16 mouse cellular contexts compared by ENCODE assay signal in the genomic region with DNA sequence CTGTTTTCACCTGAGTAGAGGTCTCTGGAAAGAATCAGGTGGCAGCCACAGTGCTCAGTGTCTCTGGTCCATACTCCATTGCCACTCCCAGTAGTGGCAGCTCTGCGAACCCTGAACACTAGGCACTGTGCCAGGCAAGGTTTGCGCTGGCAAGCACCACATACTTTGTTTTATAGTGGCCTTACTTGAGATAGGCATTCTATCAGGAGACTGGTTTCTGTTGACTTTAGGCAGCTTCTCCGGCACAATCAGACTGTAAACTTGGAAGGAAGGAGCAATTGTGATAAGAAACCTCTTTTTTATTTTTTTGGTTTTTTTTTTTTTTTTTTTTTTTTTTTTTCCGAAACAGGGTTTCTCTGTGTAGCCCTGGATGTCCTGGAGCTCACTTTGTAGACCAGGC. TPM values are rescaled to one million over a fixed set of nuclear protein-coding genes. Genes with fewer than 3 reads are reported as not detected.
A peak's percentile ranks its signal among the peaks of the same experiment; 100 is the strongest.
DNase-seq lines count a peak whose midpoint lies in the region; ATAC-seq and TF ChIP-seq lines count a peak whose summit lies in the region.
"Had no signal": no experiment of that assay in that cellular context is flagged by ENCODE, and none has a peak within 500 bp of the region (broad histone marks: within the 10 kb centered on the region; RNA-seq: fewer than 3 reads in every experiment).

No protein-coding gene starts in this region.

- no peak overlapping the region for H3K4me2 ChIP-seq in liver, embryonic 12.5 days
- no peak overlapping the region for H3K4me2 ChIP-seq in intestine, embryonic 16.5 days (ENCODE audit: low read depth, low read length)
- H3K4me2 ChIP-seq: hindbrain, embryonic 14.5 days; neural tube, embryonic 13.5 days had no signal

- no peak overlapping the region for H3K4me3 ChIP-seq in liver, adult 2 months (ENCODE audit: insufficient read depth, low read depth, low read length)
- H3K4me3 ChIP-seq in liver, embryonic 12.5 days = no peak overlapping the region
- H3K4me3 ChIP-seq in intestine, embryonic 16.5 days (ENCODE audit: low read length) = no peak overlapping the region
- H3K4me3 ChIP-seq: layer of hippocampus, adult 2 months; neural tube, embryonic 13.5 days had no signal

- H3K9me3 ChIP-seq in liver, embryonic 12.5 days (replicated peaks) = no peaks in the 10 kb centered on the region
- H3K9me3 ChIP-seq in intestine, embryonic 16.5 days (ENCODE audit: control insufficient read depth, low read length) = no peaks in the 10 kb centered on the region
- H3K9me3 ChIP-seq: neural tube, embryonic 13.5 days had no signal

- no peak for TF ChIP-seq POLR2A in liver, adult 2 months (IDR thresholded peaks at IDR 0.05; ENCODE audit: extremely low read depth, insufficient read depth, low read length)

- peaks cover 13% of the 10 kb centered on the region; the same call in 1 of the 2 replicates for H3K4me1 ChIP-seq in liver, adult 2 months (ENCODE audit: control insufficient read depth, insufficient read depth, low read length)
- H3K4me1 ChIP-seq in liver, embryonic 12.5 days = peaks cover 41% of the 10 kb centered on the region
- H3K4me1 ChIP-seq in intestine, embryonic 16.5 days (ENCODE audit: control insufficient read depth, insufficient read depth, low read length) = peaks cover 8% of the 10 kb centered on the region

- DNase-seq in liver, adult 2 months (ENCODE audit: extremely low read depth, low read depth, low spot score) = peak; percentile 81
- DNase-seq in kidney, postnatal 10 days = peak; percentile 64
- DNase-seq in MN1 (ENCODE audit: low spot score) = no peak
- DNase-seq in spleen, postnatal 10 days (ENCODE audit: low spot score in 2 of 2) = no peak
- DNase-seq: cerebellum, adult 2 months; liver; spleen, adult 18-20 months; thymus, adult 18-20 months had no signal

- TF ChIP-seq CTCF in liver, adult 2 months (IDR thresholded peaks at IDR 0.05; ENCODE audit: low read depth, low read length) = no peak

- WGBS in liver, adult 2 months = 27% methylated on average over 4 of the region's 4 CpGs
- 75% methylated on average over 4 of the region's 4 CpGs for WGBS in liver, embryonic 12.5 days (ENCODE audit: insufficient replicate concordance)
- WGBS in intestine, embryonic 16.5 days = 61% methylated on average over 4 of the region's 4 CpGs

- ATAC-seq in liver, embryonic 12.5 days = no peak
- ATAC-seq in intestine, embryonic 16.5 days = peak; percentile 26; the same call in 1 of the 2 replicates
- ATAC-seq in megakaryocyte-erythroid progenitor cell, adult 5-6 weeks (replicated peaks; ENCODE audit: low FRiP score, low TSS enrichment, poor library complexity, severe bottlenecking) = peak; percentile 29
- ATAC-seq: midbrain, embryonic 16.5 days; Patski had no signal

- peaks cover 6% of the 10 kb centered on the region; the same call in 1 of the 2 replicates for H3K79me2 ChIP-seq in liver, adult 2 months (ENCODE audit: control insufficient read depth, insufficient read depth, low read length)

- H3K27me3 ChIP-seq in liver, adult 2 months (ENCODE audit: control insufficient read depth, insufficient read depth, low read length) = no peaks in the 10 kb centered on the region
- 0 out of 2 replicates have a peak, but pooled peaks cover 3% of the 10 kb centered on the region for H3K27me3 ChIP-seq in liver, embryonic 12.5 days (replicated peaks)
- no peaks in the 10 kb centered on the region for H3K27me3 ChIP-seq in intestine, embryonic 16.5 days (replicated peaks; ENCODE audit: control insufficient read depth, insufficient read depth, low read length)
- H3K27me3 ChIP-seq: neural tube, embryonic 13.5 days; Patski had no signal

- H3K9ac ChIP-seq in liver, adult 2 months (ENCODE audit: low read depth, low read length) = no peak overlapping the region
- no peak overlapping the region for H3K9ac ChIP-seq in liver, embryonic 12.5 days
- H3K9ac ChIP-seq in intestine, embryonic 16.5 days (ENCODE audit: low read depth, low read length) = no peak overlapping the region
- H3K9ac ChIP-seq: hindbrain, embryonic 14.5 days; neural tube, embryonic 13.5 days had no signal

- no peak overlapping the region for H3K27ac ChIP-seq in liver, adult 2 months (replicated peaks; ENCODE audit: insufficient read depth, low read depth, low read length)
- no peak overlapping the region for H3K27ac ChIP-seq in liver, embryonic 12.5 days
- no peak overlapping the region for H3K27ac ChIP-seq in intestine, embryonic 16.5 days (ENCODE audit: low read length)
- H3K27ac ChIP-seq: hindbrain, embryonic 14.5 days; layer of hippocampus, adult 2 months; neural tube, embryonic 13.5 days had no signal

- H3K36me3 ChIP-seq in liver, adult 2 months (ENCODE audit: control insufficient read depth, insufficient read depth, low read length) = no peaks in the 10 kb centered on the region
- H3K36me3 ChIP-seq in liver, embryonic 12.5 days = peaks cover 5% of the 10 kb centered on the region
- H3K36me3 ChIP-seq in intestine, embryonic 16.5 days (ENCODE audit: control insufficient read depth, insufficient read depth, low read length) = no peaks in the 10 kb centered on the region
- H3K36me3 ChIP-seq: neural tube, embryonic 13.5 days had no signal

RNA-seq across cellular contexts. Expression of gene Gde1, which starts 2.4 kb away (rescaled TPM):
- total RNA-seq in liver, adult 2 months (2014; rRNA removed) = 64.2 and 67.2 TPM in 2 replicates
- polyA plus RNA-seq in liver, adult 2 months (2012; rRNA removed) = 59.9 and 64.5 TPM in 2 replicates
- 45.7 and 51.8 TPM in 2 replicates for polyA plus RNA-seq in liver, embryonic 12.5 days (2016; fragmentation: Nextera tagmentation; extraction: Ambion mirVana)
- polyA plus RNA-seq in intestine, embryonic 16.5 days (2015; fragmentation: Nextera tagmentation; extraction: Ambion mirVana) = 130 and 134 TPM in 2 replicates
- 30.4 and 54.3 TPM in 2 replicates for total RNA-seq in megakaryocyte-erythroid progenitor cell, adult 5-6 weeks (2014; fragmentation: Nextera tagmentation)
- 24.3 and 28.3 TPM in 2 replicates for total RNA-seq in megakaryocyte-erythroid progenitor cell, adult 5-6 weeks (2017)

RNA-seq across cellular contexts. Expression of gene Ccp110, which starts 4.3 kb away (rescaled TPM):
- total RNA-seq in liver, adult 2 months (2014; rRNA removed) = 3.0 and 3.8 TPM in 2 replicates
- polyA plus RNA-seq in liver, adult 2 months (2012; rRNA removed) = 0.85 and 1.3 TPM in 2 replicates
- polyA plus RNA-seq in liver, embryonic 12.5 days (2016; fragmentation: Nextera tagmentation; extraction: Ambion mirVana) = 10.4 and 10.8 TPM in 2 replicates
- 9.1 and 9.9 TPM in 2 replicates for polyA plus RNA-seq in intestine, embryonic 16.5 days (2015; fragmentation: Nextera tagmentation; extraction: Ambion mirVana)
- total RNA-seq in megakaryocyte-erythroid progenitor cell, adult 5-6 weeks (2014; fragmentation: Nextera tagmentation) = 21.4 and 49.6 TPM in 2 replicates
- total RNA-seq in megakaryocyte-erythroid progenitor cell, adult 5-6 weeks (2017) = 27.0 and 37.0 TPM in 2 replicates

RNA-seq across cellular contexts. Expression of gene Vps35l, which starts 32.0 kb away (rescaled TPM):
- total RNA-seq in liver, adult 2 months (2014; rRNA removed) = 22.3 and 28.3 TPM in 2 replicates
- 15.0 and 16.3 TPM in 2 replicates for polyA plus RNA-seq in liver, adult 2 months (2012; rRNA removed)
- 45.7 and 49.6 TPM in 2 replicates for polyA plus RNA-seq in liver, embryonic 12.5 days (2016; fragmentation: Nextera tagmentation; extraction: Ambion mirVana)
- polyA plus RNA-seq in intestine, embryonic 16.5 days (2015; fragmentation: Nextera tagmentation; extraction: Ambion mirVana) = 85.8 and 95.4 TPM in 2 replicates
- 43.7 and 46.6 TPM in 2 replicates for total RNA-seq in megakaryocyte-erythroid progenitor cell, adult 5-6 weeks (2014; fragmentation: Nextera tagmentation)
- 38.9 and 52.9 TPM in 2 replicates for total RNA-seq in megakaryocyte-erythroid progenitor cell, adult 5-6 weeks (2017)

Comparison
In these comparisons a context has a peak if more than half of its experiments do, and no peak if none do; other contexts are left out.
1. DNase-seq: peak in liver, adult 2 months (single experiment) and kidney, postnatal 10 days (single experiment); none in MN1 (single experiment) and spleen, postnatal 10 days (0 of 2).